Mouse (Mus musculus) midbrain, embryonic 12.5 days (tissue): Measurements from ENCODE around the gene Mdc1. TPM values are rescaled to one million over a fixed set of nuclear protein-coding genes. Genes with fewer than 3 reads are reported as not detected.
A peak's percentile ranks its signal among the peaks of the same experiment; 100 is the strongest.
"Not testable (repeated sequence)": the region's sequence is repeated elsewhere in the genome, so short reads cannot be mapped to it uniquely, and the experiment has no call there.

ENCODE experiments used
- ATAC-seq: fragments of 200-750 bp; cut with Nextera tagmentation; 2 replicates; pipeline ENCODE4 v1.8.0; 2017; ENCODE audit warnings: low read depth, moderate TSS enrichment, moderate library complexity; ENCODE audit not compliant: low FRiP score
- H3K27ac ChIP-seq: fragments of 300-500 bp; sonication (generic); replicated peaks from 2 replicates; pipeline ENCODE4 v1.5.1; 2016; ENCODE audit warnings: mild to moderate bottlenecking
- H3K27me3 ChIP-seq: fragments of 300-500 bp; sonication (generic); 2 replicates; pipeline ENCODE4 v1.6.1; 2016; ENCODE audit warnings: mild to moderate bottlenecking
- H3K36me3 ChIP-seq: fragments of 300-500 bp; sonication (generic); 2 replicates; pipeline ENCODE4 v1.6.1; 2016
- H3K4me1 ChIP-seq: fragments of 300-500 bp; sonication (generic); 2 replicates; pipeline ENCODE4 v1.6.1; 2016
- H3K4me2 ChIP-seq: fragments of 300-500 bp; sonication (generic); replicated peaks from 2 replicates; pipeline ENCODE4 v1.6.1; 2016; ENCODE audit warnings: mild to moderate bottlenecking, moderate library complexity
- H3K4me3 ChIP-seq: fragments of 300-500 bp; sonication (generic); 2 replicates; pipeline ENCODE4 v1.5.1; 2016; ENCODE audit warnings: mild to moderate bottlenecking
- H3K9ac ChIP-seq: fragments of 300-500 bp; sonication (generic); replicated peaks from 2 replicates; pipeline ENCODE4 v1.6.1; 2016; ENCODE audit warnings: mild to moderate bottlenecking, moderate library complexity
- H3K9me3 ChIP-seq: fragments of 300-500 bp; sonication (generic); 2 replicates; pipeline ENCODE4 v1.6.1; 2016; ENCODE audit warnings: mild to moderate bottlenecking
- WGBS: fragments of 180-500 bp; shearing (Covaris S2); methylation state at CpG from one replicate; pipeline ENCODE4 v1.1.7; 2016; 5-methylcytosine and 5-hydroxymethylcytosine counted together
- polyA plus RNA-seq: library from polyadenylated mRNA; unstranded; fragments of >200 nt; fragmentation: Nextera tagmentation; extraction: Ambion mirVana; gene quantifications from 2 replicates; pipeline ENCODE4 v1.2.1, GENCODE M21; 2016

The Mdc1 gene
- polyA plus RNA-seq, 1 experiment from 2014 or later: 20.3 TPM

DNA sequence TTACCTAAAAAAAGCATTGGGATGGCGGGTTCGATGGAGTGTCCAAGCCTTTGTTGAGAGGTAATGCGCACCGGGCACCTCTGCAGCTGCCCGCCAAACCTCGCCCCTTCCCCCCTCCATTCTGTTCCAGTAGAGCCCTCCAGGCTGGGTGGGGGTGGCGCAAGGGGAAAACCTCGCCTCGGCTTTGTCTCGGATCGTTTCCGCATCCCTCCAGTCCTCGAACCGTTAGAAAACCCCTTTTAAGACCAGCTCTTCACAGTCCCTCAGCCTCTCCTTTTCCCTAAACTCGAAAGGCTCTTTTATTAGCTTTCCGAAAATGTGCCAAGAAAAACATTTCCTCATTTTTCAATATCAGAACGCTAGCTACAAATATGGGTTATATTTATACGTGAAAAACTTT is 3.8 kb upstream of the Mdc1 start:
- Histone ChIP-seq H3K9me3 (no peaks in the 10 kb centered on the region), H3K36me3 (peaks cover 43% of the 10 kb centered on the region), H3K4me1 (peaks cover 42% of the 10 kb centered on the region), H3K4me2 (peak overlapping the region; percentile 89), H3K4me3 (peak overlapping the region; percentile 89), H3K27me3 (no peaks in the 10 kb centered on the region), H3K27ac (peak overlapping the region; percentile 99), H3K9ac (peak overlapping the region; percentile 99)
- no peak for ATAC-seq
- 0% methylated on average over 18 of the region's 18 CpGs for WGBS

DNA sequence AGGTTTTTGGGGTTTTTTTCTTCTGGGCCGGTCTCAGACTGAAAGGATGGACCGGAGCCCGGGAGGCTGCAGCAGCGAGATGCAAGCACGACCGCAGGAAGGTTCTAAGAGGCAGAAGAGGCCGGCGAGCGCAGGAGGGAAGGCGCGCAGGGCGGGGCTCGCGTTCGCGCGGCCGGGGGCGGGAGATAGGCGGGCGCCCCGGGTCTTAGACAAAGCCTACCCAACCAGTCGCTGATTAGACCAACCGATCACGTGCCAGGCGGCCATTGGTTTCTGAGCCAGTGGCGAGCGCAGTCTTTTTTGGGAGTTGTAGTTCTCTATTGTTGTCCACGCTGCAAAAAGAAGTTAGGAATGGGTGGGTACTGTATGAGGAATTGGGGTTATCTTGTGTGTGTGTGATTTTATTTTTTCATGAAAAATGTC is 3.2 kb upstream of the Mdc1 start, which contains the start of gene Tubb5:
TSS of gene Tubb5 (minus strand) at position 185 of the 423 bp plus-strand sequence.
- peak within 1 kb of the TSS; percentile 99 for H3K9ac ChIP-seq
- peak; percentile 79 for ATAC-seq
- H3K4me1 ChIP-seq: peaks cover 48% of the 10 kb centered on the region
- H3K9me3 ChIP-seq: no peaks in the 10 kb centered on the region
- H3K27me3 ChIP-seq: no peaks in the 10 kb centered on the region
- H3K27ac ChIP-seq: peak within 1 kb of the TSS; percentile 99
- peak within 1 kb of the TSS; percentile 89 for H3K4me2 ChIP-seq
- peak within 1 kb of the TSS; percentile 89 for H3K4me3 ChIP-seq
- H3K36me3 ChIP-seq: peaks cover 37% of the 10 kb centered on the region
- WGBS: 1% methylated on average over 29 of the region's 29 CpGs

DNA sequence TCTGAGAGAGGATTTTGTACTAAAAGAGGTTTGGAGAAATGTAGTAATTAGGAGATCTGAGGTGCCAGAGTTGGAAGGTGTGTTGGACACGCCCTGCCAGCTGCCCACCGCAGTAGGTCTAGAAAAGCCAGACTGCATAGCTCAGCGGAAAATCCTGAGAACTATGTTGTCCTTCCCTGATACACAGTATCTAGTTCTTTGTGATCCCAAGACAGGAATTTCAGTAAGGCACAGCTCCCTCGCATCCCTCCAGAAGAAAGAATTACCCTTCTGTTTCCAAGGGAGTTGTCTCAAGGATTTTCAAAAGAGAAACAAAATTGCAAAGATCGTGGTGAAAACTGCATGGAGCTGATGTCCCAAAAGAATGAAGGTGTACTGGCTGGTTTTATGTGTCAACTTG is 2.7 kb upstream of the Mdc1 start:
- Histone ChIP-seq H3K9ac (peak overlapping the region; percentile 51), H3K9me3 (no peaks in the 10 kb centered on the region), H3K4me2 (peak overlapping the region; percentile 55), H3K4me1 (peaks cover 45% of the 10 kb centered on the region), H3K36me3 (peaks cover 33% of the 10 kb centered on the region), H3K4me3 (peak overlapping the region; percentile 89), H3K27me3 (no peaks in the 10 kb centered on the region), H3K27ac (peak overlapping the region; percentile 99)
- ATAC-seq: no peak
- WGBS: 2% methylated on average over 5 of the region's 5 CpGs

DNA sequence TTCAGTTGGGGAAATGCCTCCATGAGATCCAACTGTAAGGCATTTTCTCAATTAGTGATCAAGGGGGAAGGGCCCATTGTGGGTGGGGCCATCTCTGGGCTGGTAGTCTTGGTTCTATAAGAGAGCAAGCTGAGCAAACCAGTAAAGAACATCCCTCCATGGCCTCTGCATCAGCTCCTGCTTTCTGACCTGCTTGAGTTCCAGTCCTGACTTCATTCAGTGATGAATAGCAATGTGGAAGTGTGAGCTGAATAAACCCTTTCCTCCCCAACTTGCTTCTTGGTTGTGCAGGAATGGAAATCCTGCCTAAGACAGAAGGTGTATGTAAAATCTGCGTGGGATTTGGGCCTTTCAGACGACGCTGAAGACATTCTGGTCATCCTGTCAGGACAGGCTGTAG is 2.3 kb upstream of the Mdc1 start:
- Histone ChIP-seq H3K27ac (peak overlapping the region; percentile 99), H3K36me3 (peaks cover 28% of the 10 kb centered on the region), H3K4me2 (peak overlapping the region; percentile 55), H3K4me3 (peak overlapping the region; percentile 89), H3K4me1 (peaks cover 41% of the 10 kb centered on the region), H3K9ac (peak overlapping the region; percentile 51)
- not testable (repeated sequence) for ATAC-seq, H3K27me3 ChIP-seq, H3K9me3 ChIP-seq
- WGBS: 58% methylated on average over 3 of the region's 3 CpGs

DNA sequence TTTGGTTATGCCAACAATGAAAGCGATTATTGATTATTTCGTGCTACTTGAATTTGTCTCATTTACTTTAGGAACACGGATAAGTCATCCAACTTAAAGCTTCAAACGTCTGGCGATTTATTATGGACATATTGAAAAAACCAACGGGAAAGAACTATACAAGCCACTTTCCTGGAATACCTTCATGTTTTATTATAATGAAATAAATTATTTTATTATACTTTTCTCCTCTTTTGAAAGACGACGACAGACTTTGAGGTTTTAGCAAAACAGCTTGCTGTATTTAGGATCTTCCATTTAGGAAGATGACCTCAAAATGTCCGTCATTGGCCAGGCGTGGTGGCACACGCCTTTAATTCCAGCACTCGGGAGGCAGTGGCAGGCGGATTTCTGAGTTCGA is 754 bp upstream of the Mdc1 start:
- Histone ChIP-seq H3K4me3 (peak overlapping the region; percentile 55), H3K27ac (0 out of 2 replicates have a peak overlapping the region, but pooled peaks have one; percentile 63), H3K4me1 (peaks cover 26% of the 10 kb centered on the region), H3K36me3 (peaks cover 22% of the 10 kb centered on the region), H3K9me3 (no peaks in the 10 kb centered on the region), H3K27me3 (no peaks in the 10 kb centered on the region), H3K4me2 (peak overlapping the region; percentile 40), H3K9ac (no peak overlapping the region)
- no peak for ATAC-seq
- 57% methylated on average over 14 of the region's 14 CpGs for WGBS

DNA sequence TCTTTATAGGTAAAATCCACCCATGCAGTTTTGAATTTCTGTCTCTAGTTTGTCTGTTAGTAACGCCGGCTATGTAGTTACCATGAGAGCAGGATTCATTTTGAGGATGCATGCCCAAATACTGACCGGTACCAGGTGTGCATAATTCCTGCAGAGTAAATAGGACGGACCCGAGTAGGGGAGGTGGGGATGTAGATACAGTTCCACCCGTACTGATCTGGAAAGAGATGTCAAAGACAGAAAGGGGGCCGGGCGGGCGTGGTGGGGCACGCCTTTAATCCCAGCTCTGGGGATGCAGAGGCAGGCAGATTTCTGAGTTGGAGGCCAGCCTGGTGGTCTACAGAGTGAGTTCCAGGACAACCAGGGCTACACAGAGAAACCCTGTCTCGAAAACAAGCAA is 691 bp downstream of the Mdc1 start:
- H3K4me1 ChIP-seq: peaks cover 17% of the 10 kb centered on the region
- H3K9ac ChIP-seq: peak overlapping the region; percentile 69
- peak overlapping the region; percentile 55 for H3K4me3 ChIP-seq
- ATAC-seq: no peak
- peak overlapping the region; percentile 68 for H3K27ac ChIP-seq
- no peaks in the 10 kb centered on the region for H3K9me3 ChIP-seq
- H3K36me3 ChIP-seq: peaks cover 23% of the 10 kb centered on the region
- whole genome bisulfite sequencing: 22% methylated on average over 11 of the region's 11 CpGs
- H3K27me3 ChIP-seq: no peaks in the 10 kb centered on the region
- H3K4me2 ChIP-seq: peak overlapping the region; percentile 69

DNA sequence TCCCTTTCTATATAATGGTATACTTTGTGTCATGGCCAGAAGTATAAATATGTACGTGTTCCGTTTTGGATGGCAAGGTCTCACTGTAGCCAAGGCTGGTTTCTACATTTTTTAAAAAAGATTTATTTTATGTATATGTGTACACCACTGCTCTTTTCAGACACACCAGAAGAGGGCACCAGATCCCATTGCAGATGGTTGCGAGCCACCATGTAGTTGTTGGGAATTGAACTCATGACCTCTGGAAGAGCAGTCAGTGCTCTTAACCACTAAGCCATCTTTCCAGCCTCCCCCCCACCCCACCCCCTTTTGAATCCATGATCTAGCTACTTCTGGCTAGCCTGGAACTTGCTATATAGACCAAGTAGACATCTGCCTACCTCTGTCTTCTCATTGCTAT is 2.2 kb downstream of the Mdc1 start:
- ATAC-seq: no peak
- H3K36me3 ChIP-seq: peaks cover 38% of the 10 kb centered on the region
- no peak overlapping the region for H3K9ac ChIP-seq
- peaks cover 17% of the 10 kb centered on the region for H3K4me1 ChIP-seq
- no peaks in the 10 kb centered on the region for H3K9me3 ChIP-seq
- WGBS: 93% methylated on average over 3 of the region's 3 CpGs
- no peaks in the 10 kb centered on the region for H3K27me3 ChIP-seq
- no peak overlapping the region for H3K27ac ChIP-seq
- H3K4me3 ChIP-seq: no peak overlapping the region
- no peak overlapping the region for H3K4me2 ChIP-seq

DNA sequence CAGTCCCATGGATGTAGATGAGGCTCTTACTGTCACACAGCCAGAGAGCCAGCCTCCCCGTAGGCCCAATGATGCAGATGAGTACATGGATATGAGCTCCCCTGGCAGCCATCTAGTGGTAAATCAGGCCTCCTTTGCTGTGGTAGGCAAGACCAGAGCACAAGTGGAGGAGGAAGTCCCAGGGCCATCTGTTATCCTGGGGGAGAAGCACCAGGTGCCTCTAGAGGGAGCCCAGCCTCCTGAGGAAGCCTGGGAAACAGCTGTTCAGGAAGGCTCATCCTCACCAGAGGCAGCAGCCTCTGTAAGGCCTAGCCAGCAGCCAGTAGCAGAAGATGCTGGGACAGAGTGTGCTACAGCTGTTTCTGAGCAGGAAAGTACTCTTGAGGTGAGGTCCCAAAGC is 6.8 kb downstream of the Mdc1 start:
- H3K36me3 ChIP-seq: peaks cover 83% of the 10 kb centered on the region
- WGBS: 72% methylated on average over 1 of the region's 1 CpGs
- 0 out of 2 replicates have a peak overlapping the region, but pooled peaks have one; percentile 11 for H3K9ac ChIP-seq
- no peak for ATAC-seq
- no peaks in the 10 kb centered on the region for H3K27me3 ChIP-seq
- H3K9me3 ChIP-seq: no peaks in the 10 kb centered on the region
- H3K4me1 ChIP-seq: no peaks in the 10 kb centered on the region
- H3K27ac ChIP-seq: no peak overlapping the region
- no peak overlapping the region for H3K4me3 ChIP-seq
- H3K4me2 ChIP-seq: no peak overlapping the region

DNA sequence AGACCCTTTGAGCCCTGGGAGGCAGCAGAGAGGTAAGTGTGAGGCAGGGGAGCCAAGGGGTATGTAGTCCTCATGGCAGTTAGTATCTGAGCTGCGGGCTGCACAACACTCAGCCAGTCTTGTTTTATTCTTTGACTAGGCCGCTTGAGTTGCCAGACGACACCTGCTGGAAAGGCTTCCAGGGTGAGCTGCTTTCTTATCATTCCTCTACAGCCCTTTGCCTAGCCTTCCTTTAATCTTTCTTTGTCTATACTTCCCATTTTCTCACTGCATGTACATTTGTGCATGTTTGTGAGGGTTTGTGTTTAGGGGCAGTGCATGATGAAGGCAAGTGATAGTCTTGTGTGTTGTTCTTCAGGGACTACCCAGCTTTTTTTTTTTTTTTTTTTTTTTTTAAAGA is 9.7 kb downstream of the Mdc1 start:
- no peak for ATAC-seq
- Histone ChIP-seq H3K27ac (no peak overlapping the region), H3K36me3 (peaks cover 88% of the 10 kb centered on the region), H3K9ac (no peak overlapping the region), H3K4me1 (no peaks in the 10 kb centered on the region), H3K4me3 (no peak overlapping the region), H3K9me3 (no peaks in the 10 kb centered on the region), H3K4me2 (no peak overlapping the region), H3K27me3 (no peaks in the 10 kb centered on the region)
- WGBS: 94% methylated on average over 3 of the region's 3 CpGs

DNA sequence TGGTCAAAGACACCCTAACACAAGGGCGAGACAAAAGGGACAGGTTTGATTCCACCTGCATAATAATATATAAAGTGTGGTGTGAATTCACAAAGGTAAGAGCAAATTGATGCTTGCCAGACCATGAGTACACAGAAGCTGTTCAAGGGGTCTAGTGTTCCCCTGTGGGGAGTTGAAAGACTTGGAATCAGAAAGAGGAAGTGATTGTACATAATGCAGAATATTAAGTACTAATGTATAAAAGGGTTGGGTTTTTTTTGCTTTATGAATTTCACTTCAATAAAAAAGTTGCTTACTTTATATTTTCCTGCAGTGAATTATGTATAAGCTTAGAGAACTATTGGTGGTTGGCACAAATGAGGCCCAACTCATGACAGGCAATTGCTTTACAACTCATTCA is 18.1 kb downstream of the Mdc1 start:
- Histone ChIP-seq H3K4me3 (no peak overlapping the region), H3K27me3 (no peaks in the 10 kb centered on the region), H3K4me2 (no peak overlapping the region), H3K36me3 (peaks cover 29% of the 10 kb centered on the region), H3K9ac (no peak overlapping the region), H3K9me3 (no peaks in the 10 kb centered on the region), H3K4me1 (peaks cover 8% of the 10 kb centered on the region), H3K27ac (no peak overlapping the region)
- WGBS: 94% methylated on average over 1 of the region's 1 CpGs
- ATAC-seq: no peak

DNA sequence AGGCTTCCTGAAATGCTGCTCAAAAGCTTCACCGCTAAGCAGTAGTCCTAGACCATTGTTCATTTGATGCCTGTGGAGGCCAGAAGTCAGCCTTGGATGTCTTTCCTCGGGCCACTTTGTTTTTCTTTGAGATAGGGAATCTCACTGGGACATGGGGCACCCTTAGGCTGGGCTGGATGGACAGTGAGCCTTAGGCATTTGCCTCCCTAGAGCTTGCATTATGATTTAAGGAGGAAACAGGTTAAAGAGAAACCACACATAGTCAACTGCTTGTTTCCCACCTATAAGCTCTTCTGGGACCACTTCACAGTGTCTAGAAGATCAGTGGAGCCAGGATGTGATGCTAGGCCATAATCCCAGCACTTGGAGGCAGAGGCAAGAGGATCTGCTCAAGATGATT is 18.5 kb downstream of the Mdc1 start:
- Histone ChIP-seq H3K4me3 (no peak overlapping the region), H3K9me3 (no peaks in the 10 kb centered on the region), H3K9ac (no peak overlapping the region), H3K27ac (no peak overlapping the region), H3K27me3 (no peaks in the 10 kb centered on the region), H3K36me3 (peaks cover 25% of the 10 kb centered on the region), H3K4me1 (peaks cover 13% of the 10 kb centered on the region), H3K4me2 (no peak overlapping the region)
- 72% methylated on average over 2 of the region's 2 CpGs for WGBS
- ATAC-seq: no peak

DNA sequence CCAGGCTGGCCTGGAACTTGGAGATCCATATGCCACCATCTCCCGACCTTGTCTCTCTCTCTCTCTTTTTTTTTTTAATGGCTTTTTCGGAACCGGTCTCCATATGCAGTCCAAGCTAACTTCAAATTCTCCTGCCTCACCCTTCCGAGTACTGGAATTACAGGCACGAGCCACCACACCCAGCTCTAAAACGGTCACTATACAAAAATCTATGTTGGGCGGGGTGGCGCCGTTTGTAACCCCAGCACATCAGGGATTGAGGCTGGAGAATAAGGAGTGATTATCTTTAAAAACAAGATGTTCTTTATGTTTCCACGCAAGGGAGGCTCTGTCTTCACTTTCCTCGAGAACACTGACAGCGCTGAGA is 19.5 kb downstream of the Mdc1 start:
- peak overlapping the region; percentile 72 for H3K9ac ChIP-seq
- WGBS: 4% methylated on average over 12 of the region's 12 CpGs

More for the DNA sequence above, 19.5 kb downstream of the Mdc1 start:
- peaks cover 17% of the 10 kb centered on the region for H3K4me1 ChIP-seq
- no peaks in the 10 kb centered on the region for H3K27me3 ChIP-seq
- H3K27ac ChIP-seq: peak overlapping the region; percentile 95
- H3K4me3 ChIP-seq: peak overlapping the region; percentile 66
- peak overlapping the region; percentile 66 for H3K4me2 ChIP-seq
- no peaks in the 10 kb centered on the region for H3K9me3 ChIP-seq
- ATAC-seq: 0 out of 2 replicates have a peak, but pooled peaks have one; percentile 0
- peaks cover 23% of the 10 kb centered on the region for H3K36me3 ChIP-seq
